Mouse (Mus musculus): ENCODE data around the gene Rbms3. TPM values are rescaled to one million over a fixed set of nuclear protein-coding genes. Genes with fewer than 3 reads are reported as not detected.

Gene Rbms3
- total RNA-seq, 1 experiment, result 2.2 TPM

GRCm38 (mm10) chr9:117600781-117601180, 28.9 kb downstream of the Rbms3 start:
- Histone ChIP-seq H3K9ac (ENCODE audit: insufficient read depth, low read depth, low read length, poor library complexity, severe bottlenecking) (no peak overlapping the region), H3K4me3 (ENCODE audit: insufficient read depth in 1 of 2, low read depth in 1 of 2, low read length in 2 of 2, poor library complexity in 1 of 2, severe bottlenecking in 1 of 2) (no peak overlapping the region), H3K27ac (ENCODE audit: insufficient read depth, low read depth, low read length, poor library complexity, severe bottlenecking) (no peak overlapping the region), H3K4me1 (ENCODE audit: control insufficient read depth in 2 of 2, insufficient read depth in 2 of 2, low read length in 2 of 2, poor library complexity in 1 of 2) (no peaks in the 10 kb centered on the region), H3K9me3 (ENCODE audit: control insufficient read depth, insufficient read depth, low read depth, low read length) (no peaks in the 10 kb centered on the region), H3K36me3 (ENCODE audit: control insufficient read depth, insufficient read depth, low read length, poor library complexity, severe bottlenecking) (no peaks in the 10 kb centered on the region)
- TF ChIP-seq ZC3H11A (IDR thresholded peaks at IDR 0.05; ENCODE audit: borderline replicate concordance, low read depth, low read length), result no peak
- no peak for TF ChIP-seq CHD2 (IDR thresholded peaks at IDR 0.05; ENCODE audit: low read depth, low read length)
- no peak for TF ChIP-seq HCFC1 (IDR thresholded peaks at IDR 0.05; ENCODE audit: borderline replicate concordance, insufficient read depth, low read length)
- TF ChIP-seq ZNF384 (IDR thresholded peaks at IDR 0.05; ENCODE audit: low read depth, low read length), result no peak
- TF ChIP-seq MAFK (IDR thresholded peaks at IDR 0.05; ENCODE audit: insufficient read depth, low read depth, low read length), result no peak
- no peak for DNase-seq (ENCODE audit: low read depth, low spot score)
- in situ Hi-C loops (cut with MboI; ENCODE audit: low sequenced_read_pairs in 2 of 2, unreplicated experiment in 2 of 2), result no loop called here

DNA sequence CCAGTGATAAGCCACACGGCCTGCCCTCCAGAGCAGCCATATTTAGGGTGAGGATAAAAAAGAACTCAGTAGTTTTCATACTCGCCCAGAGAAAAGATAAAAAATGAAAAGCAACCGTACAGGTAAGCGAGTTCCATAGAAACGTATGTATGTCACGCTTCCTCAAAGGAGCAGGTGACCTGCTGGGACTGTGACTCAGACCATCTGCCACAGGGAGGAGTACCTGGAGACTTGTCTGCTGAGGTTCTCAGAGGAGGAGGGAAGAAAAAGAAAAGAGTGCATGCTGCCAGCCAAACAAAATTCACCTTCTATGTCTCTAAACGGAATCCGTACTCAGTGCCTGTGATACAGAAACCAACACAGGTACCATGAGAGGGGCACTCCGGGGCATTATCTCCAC, 30.4 kb downstream of the Rbms3 start:
- Histone ChIP-seq H3K4me3 (ENCODE audit: insufficient read depth in 1 of 2, low read depth in 1 of 2, low read length in 2 of 2, poor library complexity in 1 of 2, severe bottlenecking in 1 of 2) (no peak overlapping the region), H3K36me3 (ENCODE audit: control insufficient read depth, insufficient read depth, low read length, poor library complexity, severe bottlenecking) (no peaks in the 10 kb centered on the region), H3K4me1 (ENCODE audit: control insufficient read depth in 2 of 2, insufficient read depth in 2 of 2, low read length in 2 of 2, poor library complexity in 1 of 2) (no peaks in the 10 kb centered on the region), H3K27ac (ENCODE audit: insufficient read depth, low read depth, low read length, poor library complexity, severe bottlenecking) (no peak overlapping the region), H3K9me3 (ENCODE audit: control insufficient read depth, insufficient read depth, low read depth, low read length) (no peaks in the 10 kb centered on the region), H3K9ac (ENCODE audit: insufficient read depth, low read depth, low read length, poor library complexity, severe bottlenecking) (no peak overlapping the region)
- in situ Hi-C loops (cut with MboI; ENCODE audit: low sequenced_read_pairs in 2 of 2, unreplicated experiment in 2 of 2), result no loop called here
- TF ChIP-seq ZNF384 (IDR thresholded peaks at IDR 0.05; ENCODE audit: low read depth, low read length), result no peak
- TF ChIP-seq CHD2 (IDR thresholded peaks at IDR 0.05; ENCODE audit: low read depth, low read length), result no peak
- no peak for TF ChIP-seq ZC3H11A (IDR thresholded peaks at IDR 0.05; ENCODE audit: borderline replicate concordance, low read depth, low read length)
- no peak for TF ChIP-seq HCFC1 (IDR thresholded peaks at IDR 0.05; ENCODE audit: borderline replicate concordance, insufficient read depth, low read length)
- TF ChIP-seq MAFK (IDR thresholded peaks at IDR 0.05; ENCODE audit: insufficient read depth, low read depth, low read length), result no peak
- no peak for DNase-seq (ENCODE audit: low read depth, low spot score)

GRCm38 (mm10) chr9:117596162-117596561, 33.6 kb downstream of the Rbms3 start:
- TF ChIP-seq ZNF384 (IDR thresholded peaks at IDR 0.05; ENCODE audit: low read depth, low read length) (no peak), ZC3H11A (IDR thresholded peaks at IDR 0.05; ENCODE audit: borderline replicate concordance, low read depth, low read length) (no peak), CHD2 (IDR thresholded peaks at IDR 0.05; ENCODE audit: low read depth, low read length) (no peak), MAFK (IDR thresholded peaks at IDR 0.05; ENCODE audit: insufficient read depth, low read depth, low read length) (no peak), HCFC1 (IDR thresholded peaks at IDR 0.05; ENCODE audit: borderline replicate concordance, insufficient read depth, low read length) (no peak)
- no peak for DNase-seq (ENCODE audit: low read depth, low spot score)
- H3K9ac ChIP-seq (ENCODE audit: insufficient read depth, low read depth, low read length, poor library complexity, severe bottlenecking), result no peak overlapping the region
- H3K4me1 ChIP-seq (ENCODE audit: control insufficient read depth in 2 of 2, insufficient read depth in 2 of 2, low read length in 2 of 2, poor library complexity in 1 of 2), result no peaks in the 10 kb centered on the region
- H3K36me3 ChIP-seq (ENCODE audit: control insufficient read depth, insufficient read depth, low read length, poor library complexity, severe bottlenecking), result no peaks in the 10 kb centered on the region
- H3K27ac ChIP-seq (ENCODE audit: insufficient read depth, low read depth, low read length, poor library complexity, severe bottlenecking), result no peak overlapping the region
- no peaks in the 10 kb centered on the region for H3K9me3 ChIP-seq (ENCODE audit: control insufficient read depth, insufficient read depth, low read depth, low read length)
- in situ Hi-C loops (cut with MboI; ENCODE audit: low sequenced_read_pairs in 2 of 2, unreplicated experiment in 2 of 2), result no loop called here
- H3K4me3 ChIP-seq (ENCODE audit: insufficient read depth in 1 of 2, low read depth in 1 of 2, low read length in 2 of 2, poor library complexity in 1 of 2, severe bottlenecking in 1 of 2), result no peak overlapping the region

GRCm38 (mm10) chr9:117585345-117585744, 44.4 kb downstream of the Rbms3 start:
- no peak overlapping the region for H3K27ac ChIP-seq (ENCODE audit: insufficient read depth, low read depth, low read length, poor library complexity, severe bottlenecking)
- no peaks in the 10 kb centered on the region for H3K9me3 ChIP-seq (ENCODE audit: control insufficient read depth, insufficient read depth, low read depth, low read length)
- no peaks in the 10 kb centered on the region for H3K36me3 ChIP-seq (ENCODE audit: control insufficient read depth, insufficient read depth, low read length, poor library complexity, severe bottlenecking)
- DNase-seq (ENCODE audit: low read depth, low spot score), result no peak
- no peak overlapping the region for H3K9ac ChIP-seq (ENCODE audit: insufficient read depth, low read depth, low read length, poor library complexity, severe bottlenecking)
- H3K4me1 ChIP-seq (ENCODE audit: control insufficient read depth in 2 of 2, insufficient read depth in 2 of 2, low read length in 2 of 2, poor library complexity in 1 of 2), result no peaks in the 10 kb centered on the region; a peak in 1 of 4 replicates
- in situ Hi-C loops (cut with MboI; ENCODE audit: low sequenced_read_pairs in 2 of 2, unreplicated experiment in 2 of 2), result no loop called here
- TF ChIP-seq ZNF384 (IDR thresholded peaks at IDR 0.05; ENCODE audit: low read depth, low read length), result no peak
- TF ChIP-seq ZC3H11A (IDR thresholded peaks at IDR 0.05; ENCODE audit: borderline replicate concordance, low read depth, low read length), result no peak
- TF ChIP-seq CHD2 (IDR thresholded peaks at IDR 0.05; ENCODE audit: low read depth, low read length), result no peak
- no peak for TF ChIP-seq HCFC1 (IDR thresholded peaks at IDR 0.05; ENCODE audit: borderline replicate concordance, insufficient read depth, low read length)
- TF ChIP-seq MAFK (IDR thresholded peaks at IDR 0.05; ENCODE audit: insufficient read depth, low read depth, low read length), result no peak
- H3K4me3 ChIP-seq (ENCODE audit: insufficient read depth in 1 of 2, low read depth in 1 of 2, low read length in 2 of 2, poor library complexity in 1 of 2, severe bottlenecking in 1 of 2), result no peak overlapping the region

DNA sequence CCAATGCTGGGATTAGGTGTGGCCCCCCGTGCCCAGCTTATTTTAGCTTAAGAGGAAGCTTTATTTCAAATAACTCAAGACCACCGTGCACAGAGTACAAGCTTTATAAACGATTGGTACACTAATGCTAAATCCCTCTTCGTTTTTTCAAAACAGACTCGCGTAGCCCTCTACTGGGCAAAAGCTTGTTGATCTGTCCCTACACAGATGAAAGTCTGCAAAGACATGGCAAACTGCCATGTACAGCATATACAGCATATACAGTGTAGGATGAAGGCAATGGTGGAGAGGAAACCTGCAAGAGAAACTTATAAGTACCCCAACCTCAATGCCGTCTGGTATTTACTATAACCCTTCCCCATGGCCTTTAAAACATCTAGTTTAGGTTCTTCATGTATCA, 46.1 kb downstream of the Rbms3 start:
- no peaks in the 10 kb centered on the region for H3K36me3 ChIP-seq (ENCODE audit: control insufficient read depth, insufficient read depth, low read length, poor library complexity, severe bottlenecking)
- no peak overlapping the region for H3K4me3 ChIP-seq (ENCODE audit: insufficient read depth in 1 of 2, low read depth in 1 of 2, low read length in 2 of 2, poor library complexity in 1 of 2, severe bottlenecking in 1 of 2)
- no peaks in the 10 kb centered on the region; a peak in 1 of 4 replicates for H3K4me1 ChIP-seq (ENCODE audit: control insufficient read depth in 2 of 2, insufficient read depth in 2 of 2, low read length in 2 of 2, poor library complexity in 1 of 2)
- no peak for DNase-seq (ENCODE audit: low read depth, low spot score)
- in situ Hi-C loops (cut with MboI; ENCODE audit: low sequenced_read_pairs in 2 of 2, unreplicated experiment in 2 of 2), result no loop called here
- no peak overlapping the region for H3K27ac ChIP-seq (ENCODE audit: insufficient read depth, low read depth, low read length, poor library complexity, severe bottlenecking)
- H3K9me3 ChIP-seq (ENCODE audit: control insufficient read depth, insufficient read depth, low read depth, low read length), result no peaks in the 10 kb centered on the region
- no peak overlapping the region for H3K9ac ChIP-seq (ENCODE audit: insufficient read depth, low read depth, low read length, poor library complexity, severe bottlenecking)
- no peak for TF ChIP-seq HCFC1 (IDR thresholded peaks at IDR 0.05; ENCODE audit: borderline replicate concordance, insufficient read depth, low read length)
- TF ChIP-seq ZC3H11A (IDR thresholded peaks at IDR 0.05; ENCODE audit: borderline replicate concordance, low read depth, low read length), result no peak
- TF ChIP-seq ZNF384 (IDR thresholded peaks at IDR 0.05; ENCODE audit: low read depth, low read length), result no peak
- no peak for TF ChIP-seq MAFK (IDR thresholded peaks at IDR 0.05; ENCODE audit: insufficient read depth, low read depth, low read length)
- no peak for TF ChIP-seq CHD2 (IDR thresholded peaks at IDR 0.05; ENCODE audit: low read depth, low read length)

Measured in ES-E14 (cell line).